In genomic region chr12:33041476-33041875, GRCm38 (mm10) we compare ENCODE assay signal across 26 mouse cellular contexts. TPM values are rescaled to one million over a fixed set of nuclear protein-coding genes. Genes with fewer than 3 reads are reported as not detected.
DNase-seq lines count a peak whose midpoint lies in the region; ATAC-seq and TF ChIP-seq lines count a peak whose summit lies in the region.
"Had no signal": no experiment of that assay in that cellular context is flagged by ENCODE, and none has a peak within 500 bp of the region (broad histone marks: within the 10 kb centered on the region; RNA-seq: fewer than 3 reads in every experiment).

No protein-coding gene starts in this region.

- H3K4me3 ChIP-seq in bone marrow macrophage, adult 2 months (ENCODE audit: insufficient read depth, low read length): no peak overlapping the region
- H3K4me3 ChIP-seq in midbrain, embryonic 11.5 days (ENCODE audit: low read depth, low read length): no peak overlapping the region
- H3K4me3 ChIP-seq: embryonic facial prominence, embryonic 10.5 days; erythroblast, embryonic 14.5 days; forebrain, embryonic 10.5 days; forebrain, embryonic 15.5 days; heart, embryonic 15.5 days; hindbrain, embryonic 10.5 days; intestine, embryonic 15.5 days had no signal

- 92% methylated on average over 7 of the region's 7 CpGs for WGBS in midbrain, embryonic 11.5 days

- TF ChIP-seq POLR2A in bone marrow macrophage, adult 2 months (IDR thresholded peaks at IDR 0.05; ENCODE audit: borderline replicate concordance, low read depth, low read length): no peak

- peaks cover 60% of the 10 kb centered on the region for H3K4me1 ChIP-seq in bone marrow macrophage, adult 2 months (ENCODE audit: control insufficient read depth, insufficient read depth, low read length)
- H3K4me1 ChIP-seq in midbrain, embryonic 11.5 days (ENCODE audit: control insufficient read depth, insufficient read depth, low read length): peaks cover 9% of the 10 kb centered on the region

- no peak for TF ChIP-seq CTCF in bone marrow macrophage, adult 2 months (IDR thresholded peaks at IDR 0.05; ENCODE audit: low read depth, low read length)

- peak; percentile 70 for DNase-seq in gastrocnemius, adult 18-20 months (ENCODE audit: low spot score)
- no peak for DNase-seq in gastrocnemius, postnatal 10 days
- DNase-seq in heart, adult 8-10 months (ENCODE audit: low spot score): peak; percentile 33
- no peak for DNase-seq in heart, adult 11 months
- DNase-seq in skeletal muscle tissue, adult 2 months (ENCODE audit: low read depth, low spot score): peak; percentile 79
- no peak for DNase-seq in midbrain, embryonic 11.5 days (ENCODE audit: low spot score, missing footprints)
- no peak for DNase-seq in cerebellum, postnatal 36 days
- DNase-seq: adrenal gland, postnatal 10 days; cerebellum, adult 11-12 months; cerebellum, adult 9-10 months; cerebellum, postnatal 25 days; heart, postnatal 14 days; kidney, adult 18-20 months had no signal

- no peak overlapping the region for H3K4me2 ChIP-seq in midbrain, embryonic 11.5 days
- H3K4me2 ChIP-seq: forebrain, embryonic 15.5 days; heart, embryonic 11.5 days; heart, embryonic 15.5 days; hindbrain, embryonic 14.5 days; intestine, embryonic 15.5 days had no signal

- no peaks in the 10 kb centered on the region for H3K9me3 ChIP-seq in midbrain, embryonic 11.5 days (ENCODE audit: control insufficient read depth, low read length)
- H3K9me3 ChIP-seq: embryonic facial prominence, embryonic 10.5 days; forebrain, embryonic 10.5 days; forebrain, embryonic 15.5 days; heart, embryonic 15.5 days; hindbrain, embryonic 10.5 days; intestine, embryonic 15.5 days had no signal

- H3K27me3 ChIP-seq in midbrain, embryonic 11.5 days (ENCODE audit: control insufficient read depth, insufficient read depth, low read length): no peaks in the 10 kb centered on the region
- H3K27me3 ChIP-seq: heart, embryonic 15.5 days; intestine, embryonic 15.5 days had no signal

- H3K9ac ChIP-seq in midbrain, embryonic 11.5 days (ENCODE audit: low read length): no peak overlapping the region
- H3K9ac ChIP-seq: forebrain, embryonic 15.5 days; heart, embryonic 15.5 days; hindbrain, embryonic 14.5 days; intestine, embryonic 15.5 days had no signal

- no peak for ATAC-seq in midbrain, embryonic 11.5 days (ENCODE audit: low FRiP score)
- ATAC-seq: forebrain, embryonic 15.5 days; intestine, embryonic 15.5 days had no signal

- peak overlapping the region; percentile 86 for H3K27ac ChIP-seq in bone marrow macrophage, adult 2 months (ENCODE audit: insufficient read depth, low read depth, low read length)
- H3K27ac ChIP-seq in midbrain, embryonic 11.5 days (ENCODE audit: low read depth, low read length): no peak overlapping the region
- H3K27ac ChIP-seq: embryonic facial prominence, embryonic 10.5 days; forebrain, embryonic 10.5 days; forebrain, embryonic 15.5 days; heart, embryonic 15.5 days; hindbrain, embryonic 10.5 days; hindbrain, embryonic 14.5 days; intestine, embryonic 15.5 days had no signal

- H3K36me3 ChIP-seq in midbrain, embryonic 11.5 days (ENCODE audit: control insufficient read depth, insufficient read depth, low read length): no peaks in the 10 kb centered on the region
- H3K36me3 ChIP-seq: embryonic facial prominence, embryonic 10.5 days; forebrain, embryonic 10.5 days; forebrain, embryonic 15.5 days; heart, embryonic 15.5 days; hindbrain, embryonic 10.5 days; intestine, embryonic 15.5 days had no signal

RNA-seq across cellular contexts. Expression of gene Cdhr3, which starts 51.2 kb away (rescaled TPM):
- total RNA-seq in gastrocnemius, adult 18-20 months (2021): 1 to 10 TPM in 1 of 2 experiments, under 1 TPM in 1; 0.36 to 1.2 TPM
- total RNA-seq in gastrocnemius, postnatal 10 days (2021): 1 to 10 TPM; 2.0 to 2.6 TPM
- 1 to 10 TPM in 1 of 4 experiments, under 1 TPM in 2, not detected in 1; 0.13 to 1.9 (median 0.37) TPM for total RNA-seq in heart, adult 8-10 months (2022)
- polyA plus RNA-seq in bone marrow macrophage, adult 2 months (2012; ENCODE audit: insufficient read depth, insufficient read length, missing spikeins): 0.19 and 0.27 TPM in 2 replicates
- not detected in 2 replicates for polyA plus RNA-seq in midbrain, embryonic 11.5 days (2014; fragmentation: Nextera tagmentation; extraction: Ambion mirVana)
- total RNA-seq: ES-E14; granulocyte monocyte progenitor cell, adult 5-6 weeks had no signal
- polyA plus RNA-seq: C2C12; embryonic facial prominence, embryonic 10.5 days; erythroblast, embryonic 14.5 days; forebrain, embryonic 10.5 days; heart, embryonic 11.5 days; intestine, embryonic 15.5 days had no signal

Comparison
In these comparisons a context has a peak if more than half of its experiments do, and no peak if none do; other contexts are left out.
1. DNase-seq: peak in gastrocnemius, adult 18-20 months (single experiment), heart, adult 8-10 months (single experiment) and skeletal muscle tissue, adult 2 months (single experiment); none in gastrocnemius, postnatal 10 days (single experiment), heart, adult 11 months (single experiment), midbrain, embryonic 11.5 days (single experiment) and cerebellum, postnatal 36 days (0 of 2).